Mouse (Mus musculus) ES-E14 (cell line): ENCODE data around the gene Jak2. TPM values are rescaled to one million over a fixed set of nuclear protein-coding genes. Genes with fewer than 3 reads are reported as not detected.

ENCODE experiments used
- DNase-seq: peaks from one replicate; pipeline ENCODE4 v3.0.0-alpha.2; 2013; ENCODE audit warnings: low read depth, low spot score
- H3K27ac ChIP-seq: 2 replicates; pipeline ENCODE4 v1.5.1; 2012; ENCODE audit warnings: low read depth, mild to moderate bottlenecking, low read length, moderate library complexity, mixed read lengths; ENCODE audit not compliant: poor library complexity, insufficient read depth, severe bottlenecking
- H3K36me3 ChIP-seq: 2 replicates; pipeline ENCODE4 v1.6.1; 2012; ENCODE audit warnings: mild to moderate bottlenecking, low read length, moderate library complexity, mixed read lengths; ENCODE audit not compliant: control insufficient read depth, poor library complexity, insufficient read depth, severe bottlenecking
- H3K4me1 ChIP-seq, 2 experiments: fragments of 150-350 bp in 1 of 2; sonication (generic) in 1 of 2; 2 replicates each; pipeline ENCODE4 v1.6.1; 2012; ENCODE audit warnings: low read length in 2 of 2, mild to moderate bottlenecking in 1 of 2, mixed read lengths in 1 of 2; ENCODE audit not compliant: control insufficient read depth in 2 of 2, insufficient read depth in 2 of 2, poor library complexity in 1 of 2
- H3K4me3 ChIP-seq, 2 experiments: fragments of 150-350 bp in 1 of 2; sonication (generic) in 1 of 2; 2 replicates each; pipeline ENCODE4 v1.5.1; 2012; ENCODE audit warnings: low read length in 2 of 2, low read depth in 1 of 2, mild to moderate bottlenecking in 1 of 2, mixed read lengths in 1 of 2; ENCODE audit not compliant: insufficient read depth in 1 of 2, poor library complexity in 1 of 2, severe bottlenecking in 1 of 2
- H3K9ac ChIP-seq: 2 replicates; pipeline ENCODE4 v1.6.1; 2012; ENCODE audit warnings: low read depth, mild to moderate bottlenecking, low read length, mixed read lengths; ENCODE audit not compliant: poor library complexity, insufficient read depth, severe bottlenecking
- H3K9me3 ChIP-seq: fragments of 150-350 bp; sonication (generic); 2 replicates; pipeline ENCODE4 v1.6.1; 2012; ENCODE audit warnings: low read depth, mild to moderate bottlenecking, low read length; ENCODE audit not compliant: control insufficient read depth, insufficient read depth
- CHD2 ChIP-seq: IDR thresholded peaks from 2 replicates; pipeline ENCODE4 v1.6.1; 2014; ENCODE audit warnings: mild to moderate bottlenecking, low read depth, low read length, inconsistent platforms
- HCFC1 ChIP-seq: IDR thresholded peaks from 2 replicates; pipeline ENCODE4 v1.6.1; 2012; ENCODE audit warnings: low read length, inconsistent platforms, borderline replicate concordance; ENCODE audit not compliant: insufficient read depth
- MAFK ChIP-seq: IDR thresholded peaks from 2 replicates; pipeline ENCODE4 v1.6.1; 2014; ENCODE audit warnings: mild to moderate bottlenecking, low read depth, low read length, inconsistent platforms; ENCODE audit not compliant: insufficient read depth
- ZC3H11A ChIP-seq: IDR thresholded peaks from 2 replicates; pipeline ENCODE4 v1.6.1; 2012; ENCODE audit warnings: low read depth, mild to moderate bottlenecking, inconsistent platforms, low read length, borderline replicate concordance
- ZNF384 ChIP-seq: IDR thresholded peaks from 2 replicates; pipeline ENCODE4 v1.6.1; 2012; ENCODE audit warnings: low read depth, low read length, inconsistent platforms
- in situ Hi-C, 2 experiments: fragments of 600-800 bp; cut with MboI; formaldehyde crosslinking; loops; one replicate each; pipeline ENCODE4 v1.15.1; 2025; ENCODE audit warnings: low sequenced_read_pairs in 2 of 2, inconsistent platforms in 1 of 2; ENCODE audit not compliant: unreplicated experiment in 2 of 2
- total RNA-seq: library from RNA; depleted of rRNA; stranded (reverse); fragments of 300-350 nt; gene quantifications from 2 replicates; pipeline ENCODE4 v1.2.3, GENCODE M21; 2012; rRNA removed

The Jak2 gene
- total RNA-seq = 5.1 and 12.2 TPM in 2 replicates

GRCm38 (mm10) chr19:29251191-29251957, at the start of gene Jak2:
Gene Jak2, plus strand, starts transcription at chr19:29251828.
- Histone ChIP-seq H3K4me1 (peaks cover 2 to 3% of the 10 kb centered on the region in 2 experiments; a peak in 3 of 4 replicates), H3K4me3 (peak within 1 kb of the TSS; percentile 74 to 80), H3K9ac (peak within 1 kb of the TSS; percentile 75), H3K27ac (no peak within 1 kb of the TSS), H3K36me3 (no peaks in the 10 kb centered on the region), H3K9me3 (no peaks in the 10 kb centered on the region)
- in situ Hi-C loops = no loop called here
- no peak for TF ChIP-seq MAFK
- no peak for TF ChIP-seq ZC3H11A
- no peak for TF ChIP-seq HCFC1
- no peak for TF ChIP-seq ZNF384
- TF ChIP-seq CHD2 = no peak
- no peak for DNase-seq

- Histone ChIP-seq H3K9ac (no peak overlapping the region), H3K4me3 (no peak overlapping the region), H3K27ac (no peak overlapping the region), H3K36me3 (no peaks in the 10 kb centered on the region), H3K4me1 (peaks cover 0 to 2% of the 10 kb centered on the region in 2 experiments; a peak in 1 of 4 replicates), H3K9me3 (no peaks in the 10 kb centered on the region)
- TF ChIP-seq CHD2 (no peak), ZNF384 (no peak), MAFK (no peak), HCFC1 (no peak), ZC3H11A (no peak)
- in situ Hi-C loops = no loop called here
- DNase-seq = no peak
These were observed 48.3 kb upstream of the Jak2 start for GRCm38 (mm10) chr19:29203337-29203736.

GRCm38 (mm10) chr19:29204583-29204982, 47.0 kb upstream of the Jak2 start:
- no peak overlapping the region for H3K9ac ChIP-seq
- no peaks in the 10 kb centered on the region for H3K36me3 ChIP-seq
- no peak for TF ChIP-seq ZNF384
- no peak for TF ChIP-seq CHD2
- no peaks in the 10 kb centered on the region for H3K9me3 ChIP-seq
- H3K4me1 ChIP-seq = no peaks in the 10 kb centered on the region
- no peak for DNase-seq
- 0 out of 2 replicates have a peak overlapping the region, but pooled peaks have one; percentile 22 for H3K27ac ChIP-seq
- in situ Hi-C loops = no loop called here
- H3K4me3 ChIP-seq = no peak overlapping the region

- no peak for DNase-seq
- in situ Hi-C loops = no loop called here
- Histone ChIP-seq H3K36me3 (no peaks in the 10 kb centered on the region), H3K4me3 (no peak overlapping the region), H3K9me3 (no peaks in the 10 kb centered on the region), H3K27ac (no peak overlapping the region), H3K4me1 (no peaks in the 10 kb centered on the region), H3K9ac (no peak overlapping the region)
- no peak for TF ChIP-seq ZNF384
- no peak for TF ChIP-seq MAFK
- no peak for TF ChIP-seq ZC3H11A
- no peak for TF ChIP-seq HCFC1
- no peak for TF ChIP-seq CHD2
These were observed 46.4 kb upstream of the Jak2 start for GRCm38 (mm10) chr19:29205267-29205666.
